Mouse (Mus musculus) lung, embryonic 14.5 days (tissue): ENCODE measurements at regions not wholly inside any gene's neighbourhood (a gene's known extent, or its start where the extent isn't known, plus 50 kb on each side); places are given as distances from the start of the nearest gene placed in this dataset.

ENCODE experiments used
- ATAC-seq: fragments of 200-750 bp; cut with Nextera tagmentation; 2 replicates; pipeline ENCODE4 v1.8.0; 2017; ENCODE audit warnings: mild to moderate bottlenecking, moderate TSS enrichment, moderate library complexity; ENCODE audit not compliant: insufficient read depth
- DNase-seq: peaks from one replicate; pipeline ENCODE4 v3.0.0-alpha.2; 2015
- H3K27ac ChIP-seq: fragments of 300-500 bp; sonication (generic); 2 replicates; pipeline ENCODE4 v1.5.1; 2014; ENCODE audit warnings: low read depth, mild to moderate bottlenecking, moderate library complexity
- H3K27me3 ChIP-seq: fragments of 300-500 bp; sonication (generic); 2 replicates; pipeline ENCODE4 v1.6.1; 2014; ENCODE audit warnings: low read length, control low read depth; ENCODE audit not compliant: insufficient read depth
- H3K36me3 ChIP-seq: fragments of 300-500 bp; sonication (generic); 2 replicates; pipeline ENCODE4 v1.6.1; 2014; ENCODE audit warnings: control low read depth; ENCODE audit not compliant: insufficient read depth
- H3K4me1 ChIP-seq: fragments of 300-500 bp; sonication (generic); 2 replicates; pipeline ENCODE4 v1.6.1; 2014; ENCODE audit warnings: antibody characterized with exemption, control low read depth; ENCODE audit not compliant: insufficient read depth
- H3K4me2 ChIP-seq: fragments of 300-500 bp; sonication (generic); 2 replicates; pipeline ENCODE4 v1.6.1; 2014; ENCODE audit warnings: mild to moderate bottlenecking
- H3K4me3 ChIP-seq: fragments of 300-500 bp; sonication (generic); 2 replicates; pipeline ENCODE4 v1.5.1; 2014; ENCODE audit warnings: low read depth, low read length
- H3K9ac ChIP-seq: fragments of 300-500 bp; sonication (generic); 2 replicates; pipeline ENCODE4 v1.6.1; 2014
- H3K9me3 ChIP-seq: fragments of 300-500 bp; sonication (generic); 2 replicates; pipeline ENCODE4 v1.6.1; 2016; ENCODE audit warnings: low read depth, low read length, control low read depth
- CTCF ChIP-seq: IDR thresholded peaks from 2 replicates; pipeline ENCODE4 v1.5.1; 2016; ENCODE audit warnings: antibody characterized with exemption, low read depth
- WGBS: fragments of 180-500 bp; shearing (Covaris S2); extraction: QIAGEN DNeasy Blood & Tissue Kit; methylation state at CpG from one replicate; pipeline ENCODE4 v1.1.7; 2014; 5-methylcytosine and 5-hydroxymethylcytosine counted together

DNA sequence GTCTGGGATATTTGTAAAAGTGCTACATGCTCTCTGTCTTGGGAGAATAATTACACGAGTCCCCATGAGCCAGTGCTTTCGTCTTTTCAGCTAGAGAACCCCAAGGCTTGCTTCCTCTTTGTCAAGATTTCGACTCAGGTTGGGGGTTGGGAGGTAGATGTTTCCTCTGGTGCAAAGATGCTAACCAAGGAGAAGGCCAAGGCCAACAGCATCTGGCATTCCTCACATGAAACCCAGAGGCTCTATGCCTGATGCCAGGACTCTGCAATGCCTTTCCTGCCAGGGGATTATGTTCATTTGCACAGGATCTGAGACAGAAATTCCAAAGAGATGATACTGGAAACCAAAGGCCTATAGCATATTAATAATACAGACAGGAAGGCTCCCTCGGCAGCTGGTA lies 198.2 kb upstream of the Six2 start:
- H3K4me2 ChIP-seq: no peak overlapping the region
- no peak for ATAC-seq
- H3K4me3 ChIP-seq: no peak overlapping the region
- no peak for TF ChIP-seq CTCF
- H3K4me1 ChIP-seq: peaks cover 3% of the 10 kb centered on the region; the same call in 1 of the 2 replicates
- no peaks in the 10 kb centered on the region for H3K27me3 ChIP-seq
- H3K9ac ChIP-seq: no peak overlapping the region
- no peaks in the 10 kb centered on the region for H3K36me3 ChIP-seq
- no peak overlapping the region for H3K27ac ChIP-seq
- DNase-seq: peak; percentile 20
- no peaks in the 10 kb centered on the region for H3K9me3 ChIP-seq
- WGBS: 39% methylated on average over 4 of the region's 4 CpGs

DNA sequence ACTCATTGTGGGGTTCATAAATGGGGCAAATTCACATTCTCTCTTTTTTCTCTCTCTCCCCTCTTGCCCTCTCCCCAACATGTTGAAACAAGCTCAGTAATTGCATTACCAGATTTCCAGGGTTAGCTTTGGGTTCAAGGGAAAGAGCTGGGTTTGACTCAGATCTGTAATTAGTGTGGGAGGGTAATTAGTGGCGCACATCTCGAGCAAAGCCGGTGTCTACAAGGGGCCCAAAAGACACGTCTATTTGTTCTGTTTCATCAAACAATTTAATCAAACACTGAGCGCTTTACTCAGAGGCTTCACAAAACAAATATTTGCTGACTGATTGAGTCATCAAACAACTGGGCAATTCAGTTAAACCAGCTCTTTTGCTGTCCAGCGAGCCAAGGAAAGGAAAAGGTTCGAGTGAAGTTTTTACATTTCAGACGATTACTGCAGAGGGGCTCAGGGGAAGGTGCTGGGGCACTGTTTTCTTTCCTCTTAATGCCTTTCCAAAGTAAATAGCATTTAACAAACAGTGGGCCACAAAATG lies 193.6 kb upstream of the Six2 start:
- H3K27ac ChIP-seq: peak overlapping the region; percentile 58

DNA sequence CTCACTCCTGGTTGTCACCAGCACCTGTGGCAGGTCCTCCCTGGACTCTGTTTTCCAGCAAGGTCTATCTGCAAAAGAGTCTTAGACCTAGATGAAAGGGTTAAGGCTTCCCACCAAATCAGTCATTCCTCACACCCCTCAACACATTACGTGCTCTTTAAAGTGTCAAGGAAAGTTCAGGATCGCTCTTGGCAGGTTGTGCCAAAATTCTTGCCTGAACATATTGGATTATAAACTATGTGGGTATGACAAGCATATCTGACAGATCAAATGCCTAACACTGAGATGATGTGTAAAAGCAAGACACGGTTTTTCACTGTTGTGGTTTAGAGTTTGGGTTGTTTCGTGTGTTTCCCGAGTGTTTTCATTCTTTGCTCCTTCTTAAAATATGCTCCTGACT lies 193.0 kb upstream of the Six2 start:
- DNase-seq (peak; percentile 33), ATAC-seq (no peak)
- WGBS: 20% methylated on average over 5 of the region's 5 CpGs
- Histone ChIP-seq H3K4me3 (no peak overlapping the region), H3K4me1 (peaks cover 6% of the 10 kb centered on the region; the same call in 1 of the 2 replicates), H3K27me3 (no peaks in the 10 kb centered on the region), H3K4me2 (no peak overlapping the region), H3K36me3 (no peaks in the 10 kb centered on the region), H3K27ac (peak overlapping the region; percentile 26; the same call in 1 of the 2 replicates), H3K9me3 (no peaks in the 10 kb centered on the region), H3K9ac (no peak overlapping the region)
- TF ChIP-seq CTCF: no peak

More for the DNA sequence above, 193.6 kb upstream of the Six2 start:
- Histone ChIP-seq H3K4me2 (no peak overlapping the region), H3K9ac (no peak overlapping the region), H3K36me3 (no peaks in the 10 kb centered on the region), H3K4me1 (peaks cover 6% of the 10 kb centered on the region; the same call in 1 of the 2 replicates), H3K27me3 (no peaks in the 10 kb centered on the region), H3K9me3 (no peaks in the 10 kb centered on the region), H3K4me3 (no peak overlapping the region)
- DNase-seq (peak; percentile 56), ATAC-seq (peak; percentile 32; the same call in 1 of the 2 replicates)
- 50% methylated on average over 8 of the region's 8 CpGs for WGBS
- no peak for TF ChIP-seq CTCF

DNA sequence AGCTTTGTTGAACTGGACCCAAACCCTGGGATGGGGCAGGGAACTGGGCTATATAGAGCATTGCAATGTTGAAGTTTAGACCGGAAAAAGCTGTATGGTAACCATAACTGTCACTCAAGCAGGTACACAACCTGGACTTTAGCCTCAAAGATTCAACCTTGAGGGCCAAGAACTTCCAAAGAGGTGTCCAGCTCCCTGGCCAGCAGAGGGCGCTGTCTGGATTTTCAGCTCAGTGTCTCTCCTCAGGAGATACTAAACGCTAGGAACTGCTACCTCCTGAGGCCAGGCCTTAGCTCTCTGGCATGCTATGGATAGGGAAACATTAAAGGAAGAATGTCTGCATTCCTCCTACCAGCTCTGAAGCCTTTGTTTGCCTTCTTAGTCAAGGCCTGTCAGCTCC lies 189.4 kb upstream of the Six2 start:
- Histone ChIP-seq H3K4me2 (no peak overlapping the region), H3K4me1 (peaks cover 9% of the 10 kb centered on the region), H3K9me3 (no peaks in the 10 kb centered on the region), H3K4me3 (no peak overlapping the region), H3K9ac (no peak overlapping the region), H3K36me3 (no peaks in the 10 kb centered on the region), H3K27me3 (peaks cover 17% of the 10 kb centered on the region), H3K27ac (no peak overlapping the region)
- ATAC-seq (no peak), DNase-seq (peak; percentile 34)
- WGBS: 39% methylated on average over 3 of the region's 3 CpGs
- TF ChIP-seq CTCF: peak; percentile 64

DNA sequence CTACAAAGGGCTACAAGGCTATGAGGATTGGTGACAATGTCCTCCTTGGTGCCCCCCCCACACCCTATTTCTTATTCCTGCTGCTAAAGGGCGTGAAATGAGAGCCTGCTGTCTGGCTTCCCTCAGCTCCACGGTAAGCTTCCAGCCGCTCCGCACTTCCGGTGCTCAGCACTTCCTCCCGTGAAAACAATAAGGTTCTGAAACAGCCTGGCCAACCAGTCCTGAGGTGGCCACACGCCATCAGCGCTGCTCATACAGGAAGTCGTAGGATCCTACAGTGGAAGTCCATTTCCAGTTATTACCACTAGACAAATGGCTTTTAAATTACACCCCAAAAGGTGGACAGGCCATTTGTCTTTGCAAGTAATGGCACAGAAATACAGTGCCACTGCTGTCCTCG lies 188.8 kb upstream of the Six2 start:
- Histone ChIP-seq H3K36me3 (no peaks in the 10 kb centered on the region), H3K9ac (no peak overlapping the region), H3K27ac (no peak overlapping the region), H3K9me3 (no peaks in the 10 kb centered on the region), H3K4me2 (no peak overlapping the region), H3K27me3 (peaks cover 17% of the 10 kb centered on the region), H3K4me1 (peaks cover 7% of the 10 kb centered on the region; the same call in 1 of the 2 replicates), H3K4me3 (no peak overlapping the region)
- TF ChIP-seq CTCF: no peak
- peak; percentile 60 for DNase-seq
- WGBS: 52% methylated on average over 10 of the region's 10 CpGs
- peak; percentile 9; the same call in 1 of the 2 replicates for ATAC-seq

DNA sequence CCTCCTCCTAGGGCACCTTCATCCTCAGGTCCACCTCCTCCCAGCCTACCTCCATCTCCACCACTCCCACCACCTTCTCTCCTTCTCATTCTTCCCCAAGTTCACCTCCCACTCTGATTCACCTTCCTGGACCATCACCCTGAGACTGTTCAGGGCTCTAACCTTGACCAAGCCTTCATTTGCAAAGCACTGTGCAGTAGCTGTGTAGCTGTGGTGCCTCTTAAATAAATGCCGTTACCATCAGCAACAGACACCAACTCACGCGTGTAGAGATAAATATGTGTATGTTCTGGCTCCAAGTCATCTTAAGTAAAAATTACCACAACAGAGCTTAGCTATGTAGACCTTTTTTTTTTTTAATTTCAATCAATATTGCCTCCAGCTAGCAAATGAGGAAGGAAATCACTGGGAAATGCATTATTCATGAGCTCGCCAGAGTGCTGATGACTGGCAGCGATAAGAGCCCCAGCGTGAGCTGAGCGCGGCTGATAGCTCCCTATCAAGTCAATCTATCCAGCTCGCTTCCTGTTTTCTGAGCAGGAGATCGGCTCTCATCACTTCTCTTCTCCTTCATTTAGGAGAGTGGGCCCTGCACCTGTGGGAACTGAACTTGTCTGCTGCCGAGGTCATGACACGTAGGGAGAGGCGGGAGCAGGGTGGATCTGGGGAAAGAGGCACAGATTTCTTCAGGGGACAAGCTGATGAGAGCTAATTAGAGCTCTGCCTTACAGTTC lies 185.9 kb upstream of the Six2 start:
- 19% methylated on average over 13 of the region's 13 CpGs for WGBS
- Histone ChIP-seq H3K9me3 (no peaks in the 10 kb centered on the region), H3K27me3 (peaks cover 17% of the 10 kb centered on the region), H3K27ac (no peak overlapping the region), H3K9ac (no peak overlapping the region), H3K4me3 (no peak overlapping the region), H3K36me3 (no peaks in the 10 kb centered on the region), H3K4me1 (peaks cover 5% of the 10 kb centered on the region), H3K4me2 (no peak overlapping the region)
- DNase-seq (no peak), ATAC-seq (no peak)
- TF ChIP-seq CTCF: no peak

DNA sequence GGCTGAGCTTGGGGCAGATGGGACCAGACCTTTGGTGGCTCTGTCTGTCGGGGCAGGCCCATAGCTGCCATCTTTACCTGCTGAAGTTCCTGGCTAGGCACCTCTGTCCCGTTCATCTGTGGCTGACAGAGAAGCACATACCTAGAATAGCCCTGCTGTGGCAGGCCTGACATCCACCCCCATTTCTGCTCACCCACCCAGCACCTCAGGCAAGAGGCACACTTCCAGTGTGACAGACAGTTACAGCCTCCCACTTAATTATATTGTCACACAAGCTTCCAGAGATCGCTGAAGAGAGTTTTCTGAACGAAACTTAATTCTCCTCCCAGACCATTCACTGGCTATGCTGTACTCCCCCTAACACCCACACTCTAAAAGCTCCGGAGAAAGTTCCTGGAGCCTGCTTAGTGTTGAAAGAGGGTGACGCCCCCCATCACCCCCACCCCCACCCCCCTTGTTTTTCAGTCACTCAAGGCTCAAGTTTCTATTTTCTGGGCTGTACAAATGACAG lies 184.9 kb upstream of the Six2 start:
- H3K4me1 ChIP-seq: peaks cover 8% of the 10 kb centered on the region
- 32% methylated on average over 6 of the region's 6 CpGs for WGBS
- H3K27me3 ChIP-seq: peaks cover 17% of the 10 kb centered on the region
- TF ChIP-seq CTCF: no peak
- H3K9ac ChIP-seq: no peak overlapping the region
- no peaks in the 10 kb centered on the region for H3K36me3 ChIP-seq
- DNase-seq (no peak), ATAC-seq (no peak)
- H3K9me3 ChIP-seq: no peaks in the 10 kb centered on the region
- no peak overlapping the region for H3K27ac ChIP-seq
- H3K4me3 ChIP-seq: no peak overlapping the region
- no peak overlapping the region for H3K4me2 ChIP-seq
